Mouse (Mus musculus): Measurements from ENCODE around the gene Ddah1. TPM values are rescaled to one million over a fixed set of nuclear protein-coding genes. Genes with fewer than 3 reads are reported as not detected.
"Not testable (repeated sequence)": the region's sequence is repeated elsewhere in the genome, so short reads cannot be mapped to it uniquely, and the experiment has no call there.

Ddah1 gene
- polyA plus RNA-seq, 1 experiment: 43.7 TPM

DNA sequence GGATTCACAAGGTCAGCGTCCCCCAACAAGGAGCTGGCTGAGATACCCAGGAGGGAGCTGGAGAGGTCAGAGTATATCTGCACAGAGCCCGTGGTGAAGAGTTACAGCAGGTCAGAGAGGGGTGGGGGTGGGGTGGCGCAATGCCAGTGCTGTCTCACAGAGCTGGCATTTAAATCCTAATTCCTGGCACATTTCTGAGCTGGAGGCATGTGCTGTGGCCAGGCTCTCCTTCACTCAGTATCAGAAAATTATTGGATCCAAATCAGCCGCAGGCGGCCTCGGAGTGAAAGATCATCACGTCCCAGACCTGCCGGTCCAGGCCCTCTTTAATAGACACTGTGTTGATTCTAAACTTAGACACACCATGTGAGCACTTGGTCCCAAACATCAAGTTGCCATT lies 141.4 kb downstream of the Ddah1 start:
- H3K27me3 ChIP-seq (ENCODE audit: control insufficient read depth, insufficient read depth, low read length, poor library complexity, severe bottlenecking): no peaks in the 10 kb centered on the region
- no peak overlapping the region for H3K9ac ChIP-seq (ENCODE audit: low read depth, poor library complexity, severe bottlenecking)
- no peak overlapping the region for H3K4me3 ChIP-seq (ENCODE audit: low read depth, low read length)
- TF ChIP-seq CTCF (IDR thresholded peaks at IDR 0.05; ENCODE audit: low read depth, low read length) (no peak), POLR2A (IDR thresholded peaks at IDR 0.05; ENCODE audit: insufficient read depth, low read length) (no peak), EP300 (IDR thresholded peaks at IDR 0.05; ENCODE audit: insufficient read depth, low read depth, low read length) (no peak)
- H3K36me3 ChIP-seq (ENCODE audit: control insufficient read depth, insufficient read depth, low read length, poor library complexity, severe bottlenecking): no peaks in the 10 kb centered on the region
- no peak overlapping the region for H3K27ac ChIP-seq (ENCODE audit: insufficient read depth, low read length)
- H3K9me3 ChIP-seq (replicated peaks; ENCODE audit: control insufficient read depth, insufficient read depth, low read length, poor library complexity, severe bottlenecking): no peaks in the 10 kb centered on the region
- no peaks in the 10 kb centered on the region for H3K4me1 ChIP-seq (ENCODE audit: control insufficient read depth, insufficient read depth, low read length)

DNA sequence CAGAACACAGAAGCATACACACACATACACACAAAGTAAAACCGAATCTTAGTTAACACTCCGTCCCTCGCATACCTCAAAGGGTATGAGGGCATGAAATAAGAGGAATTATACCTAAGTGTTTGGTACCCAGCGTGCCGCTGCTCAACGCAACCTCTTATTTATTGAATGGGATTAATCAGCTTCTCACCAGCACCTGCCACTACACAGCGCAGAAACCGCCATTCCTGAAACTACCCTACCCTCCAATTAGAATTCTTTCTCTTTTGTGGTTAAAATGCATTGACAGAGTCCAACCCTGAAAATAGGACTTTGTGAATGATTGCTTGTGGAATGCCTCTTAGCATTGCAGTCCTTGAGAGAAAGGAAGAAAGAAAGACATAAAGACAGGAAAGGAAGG lies 145.1 kb downstream of the Ddah1 start:
- Histone ChIP-seq H3K9ac (ENCODE audit: low read depth, poor library complexity, severe bottlenecking) (no peak overlapping the region), H3K4me3 (ENCODE audit: low read depth, low read length) (no peak overlapping the region), H3K4me1 (ENCODE audit: control insufficient read depth, insufficient read depth, low read length) (no peaks in the 10 kb centered on the region), H3K9me3 (replicated peaks; ENCODE audit: control insufficient read depth, insufficient read depth, low read length, poor library complexity, severe bottlenecking) (no peaks in the 10 kb centered on the region), H3K27me3 (ENCODE audit: control insufficient read depth, insufficient read depth, low read length, poor library complexity, severe bottlenecking) (no peaks in the 10 kb centered on the region), H3K36me3 (ENCODE audit: control insufficient read depth, insufficient read depth, low read length, poor library complexity, severe bottlenecking) (no peaks in the 10 kb centered on the region), H3K27ac (ENCODE audit: insufficient read depth, low read length) (no peak overlapping the region)
- TF ChIP-seq CTCF (IDR thresholded peaks at IDR 0.05; ENCODE audit: low read depth, low read length): no peak
- TF ChIP-seq EP300 (IDR thresholded peaks at IDR 0.05; ENCODE audit: insufficient read depth, low read depth, low read length): no peak
- TF ChIP-seq POLR2A (IDR thresholded peaks at IDR 0.05; ENCODE audit: insufficient read depth, low read length): no peak

DNA sequence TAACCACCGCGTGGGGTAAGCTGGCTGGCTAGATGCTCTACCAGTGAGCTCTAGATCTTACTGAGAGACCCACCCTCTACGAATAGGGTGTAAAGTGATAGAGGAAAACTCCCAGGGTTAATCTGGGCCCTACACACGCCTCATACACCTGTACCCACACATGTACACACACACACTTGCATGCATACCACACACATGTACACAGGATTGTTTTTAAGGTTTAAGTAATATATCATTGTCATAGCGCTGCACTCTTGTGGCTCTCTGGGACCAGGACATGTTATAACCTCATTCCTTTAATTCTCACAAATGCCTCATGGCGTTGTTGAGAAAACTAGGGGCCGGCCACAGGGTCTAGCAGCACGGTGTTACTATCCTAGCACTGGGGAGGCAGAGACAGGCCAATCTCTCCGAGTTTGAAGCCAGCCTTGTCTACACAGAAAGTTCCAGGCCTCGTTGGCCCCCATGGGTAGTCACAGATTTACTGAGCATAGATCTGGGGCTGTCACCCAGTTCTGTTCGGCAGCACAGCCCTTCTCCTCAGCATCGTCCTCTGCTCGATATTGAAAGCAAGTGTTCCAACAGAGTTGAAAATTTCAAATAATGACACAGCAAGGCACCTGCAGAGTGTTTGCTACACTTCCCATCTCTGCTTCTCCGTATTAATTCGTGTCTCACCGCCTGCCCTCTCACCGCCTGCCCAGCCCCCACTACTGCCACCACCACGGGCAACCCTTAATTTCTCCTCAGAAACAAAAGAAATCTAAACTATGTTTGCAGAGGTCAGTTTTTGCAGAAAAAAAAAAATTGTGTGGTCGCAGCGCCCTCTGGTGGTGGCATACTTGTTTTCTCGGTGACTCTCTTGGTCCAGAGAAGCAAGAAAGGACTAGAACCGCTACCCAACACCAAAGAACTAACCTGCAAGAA lies 146.6 kb downstream of the Ddah1 start:
- no peak overlapping the region for H3K27ac ChIP-seq (ENCODE audit: insufficient read depth, low read length)
- H3K36me3 ChIP-seq (ENCODE audit: control insufficient read depth, insufficient read depth, low read length, poor library complexity, severe bottlenecking): no peaks in the 10 kb centered on the region
- H3K4me1 ChIP-seq (ENCODE audit: control insufficient read depth, insufficient read depth, low read length): no peaks in the 10 kb centered on the region
- no peak overlapping the region for H3K9ac ChIP-seq (ENCODE audit: low read depth, poor library complexity, severe bottlenecking)
- no peaks in the 10 kb centered on the region for H3K9me3 ChIP-seq (replicated peaks; ENCODE audit: control insufficient read depth, insufficient read depth, low read length, poor library complexity, severe bottlenecking)
- no peaks in the 10 kb centered on the region for H3K27me3 ChIP-seq (ENCODE audit: control insufficient read depth, insufficient read depth, low read length, poor library complexity, severe bottlenecking)
- H3K4me3 ChIP-seq (ENCODE audit: low read depth, low read length): no peak overlapping the region
- peak; percentile 46 for TF ChIP-seq CTCF (IDR thresholded peaks at IDR 0.05; ENCODE audit: low read depth, low read length)
- no peak for TF ChIP-seq EP300 (IDR thresholded peaks at IDR 0.05; ENCODE audit: insufficient read depth, low read depth, low read length)
- TF ChIP-seq POLR2A (IDR thresholded peaks at IDR 0.05; ENCODE audit: insufficient read depth, low read length): no peak

DNA sequence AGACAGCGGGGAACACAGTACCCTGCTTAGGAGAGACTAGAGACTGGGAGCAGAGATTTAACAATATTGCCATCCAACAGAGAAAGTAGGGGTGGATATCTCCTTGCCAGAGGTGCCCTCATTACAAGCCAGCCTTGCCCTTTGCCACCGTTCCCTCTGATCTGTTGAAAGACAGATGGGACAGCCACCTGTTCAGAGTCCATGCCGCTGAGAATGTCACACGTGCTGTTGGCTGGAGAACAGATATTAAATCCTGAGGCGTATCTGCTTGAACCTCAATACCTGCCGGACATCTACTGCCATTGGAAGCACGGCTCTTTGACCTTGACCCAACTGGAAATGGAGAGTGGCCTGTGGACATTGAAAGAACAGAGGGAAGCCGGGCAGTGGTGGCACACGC lies 148.1 kb downstream of the Ddah1 start:
- Histone ChIP-seq H3K9ac (ENCODE audit: low read depth, poor library complexity, severe bottlenecking) (no peak overlapping the region), H3K9me3 (replicated peaks; ENCODE audit: control insufficient read depth, insufficient read depth, low read length, poor library complexity, severe bottlenecking) (no peaks in the 10 kb centered on the region), H3K4me3 (ENCODE audit: low read depth, low read length) (no peak overlapping the region), H3K36me3 (ENCODE audit: control insufficient read depth, insufficient read depth, low read length, poor library complexity, severe bottlenecking) (no peaks in the 10 kb centered on the region), H3K27me3 (ENCODE audit: control insufficient read depth, insufficient read depth, low read length, poor library complexity, severe bottlenecking) (no peaks in the 10 kb centered on the region), H3K27ac (ENCODE audit: insufficient read depth, low read length) (no peak overlapping the region), H3K4me1 (ENCODE audit: control insufficient read depth, insufficient read depth, low read length) (no peaks in the 10 kb centered on the region)
- no peak for TF ChIP-seq POLR2A (IDR thresholded peaks at IDR 0.05; ENCODE audit: insufficient read depth, low read length)
- no peak for TF ChIP-seq CTCF (IDR thresholded peaks at IDR 0.05; ENCODE audit: low read depth, low read length)
- TF ChIP-seq EP300 (IDR thresholded peaks at IDR 0.05; ENCODE audit: insufficient read depth, low read depth, low read length): no peak

DNA sequence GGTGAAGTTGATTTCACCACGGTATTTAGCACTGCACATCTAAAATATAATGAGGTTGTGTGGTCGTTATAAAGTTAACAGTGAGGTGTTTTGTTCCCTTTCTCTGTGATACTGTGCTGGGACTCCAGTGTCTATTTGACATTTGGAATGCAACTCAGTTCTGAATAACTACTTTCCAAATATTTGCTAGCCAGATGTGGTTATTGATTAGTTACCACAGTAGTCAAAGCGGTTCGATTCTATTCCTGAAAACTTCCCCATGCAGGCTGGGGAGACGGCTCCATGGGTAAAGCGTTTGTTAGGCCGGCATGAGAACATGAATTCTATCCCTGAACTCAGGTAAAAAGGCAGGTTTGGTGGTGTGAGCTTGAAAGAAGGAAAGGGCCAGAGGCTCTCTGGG lies 154.0 kb downstream of the Ddah1 start:
- no peaks in the 10 kb centered on the region for H3K9me3 ChIP-seq (replicated peaks; ENCODE audit: control insufficient read depth, insufficient read depth, low read length, poor library complexity, severe bottlenecking)
- TF ChIP-seq CTCF (IDR thresholded peaks at IDR 0.05; ENCODE audit: low read depth, low read length): no peak
- no peak overlapping the region for H3K27ac ChIP-seq (ENCODE audit: insufficient read depth, low read length)
- no peak overlapping the region for H3K9ac ChIP-seq (ENCODE audit: low read depth, poor library complexity, severe bottlenecking)
- H3K36me3 ChIP-seq (ENCODE audit: control insufficient read depth, insufficient read depth, low read length, poor library complexity, severe bottlenecking): no peaks in the 10 kb centered on the region
- no peak overlapping the region for H3K4me3 ChIP-seq (ENCODE audit: low read depth, low read length)
- no peaks in the 10 kb centered on the region for H3K27me3 ChIP-seq (ENCODE audit: control insufficient read depth, insufficient read depth, low read length, poor library complexity, severe bottlenecking)
- H3K4me1 ChIP-seq (ENCODE audit: control insufficient read depth, insufficient read depth, low read length): peaks cover 3% of the 10 kb centered on the region

DNA sequence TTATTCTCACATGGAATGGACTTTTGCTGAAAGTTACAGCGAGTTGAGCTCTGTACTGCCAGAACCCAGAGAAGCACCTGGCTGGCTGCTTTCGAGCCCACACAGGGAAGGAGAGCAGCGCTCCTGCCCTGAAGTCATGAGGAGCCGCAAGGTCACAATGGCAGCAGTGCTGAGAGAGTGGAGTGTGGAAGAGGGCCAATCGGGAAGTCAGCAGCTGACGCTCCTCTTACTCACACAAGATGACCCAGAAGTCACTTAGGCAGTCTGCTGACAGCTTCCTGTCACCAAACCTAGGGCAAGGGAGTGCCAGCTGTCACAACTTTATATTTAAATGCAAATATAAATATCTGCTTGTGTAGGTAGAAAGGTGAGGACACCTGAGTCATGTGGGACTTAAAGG lies 154.8 kb downstream of the Ddah1 start:
- TF ChIP-seq CTCF (IDR thresholded peaks at IDR 0.05; ENCODE audit: low read depth, low read length) (no peak), EP300 (IDR thresholded peaks at IDR 0.05; ENCODE audit: insufficient read depth, low read depth, low read length) (no peak), POLR2A (IDR thresholded peaks at IDR 0.05; ENCODE audit: insufficient read depth, low read length) (no peak)
- no peak overlapping the region for H3K4me3 ChIP-seq (ENCODE audit: low read depth, low read length)
- no peaks in the 10 kb centered on the region for H3K36me3 ChIP-seq (ENCODE audit: control insufficient read depth, insufficient read depth, low read length, poor library complexity, severe bottlenecking)
- no peak overlapping the region for H3K9ac ChIP-seq (ENCODE audit: low read depth, poor library complexity, severe bottlenecking)
- H3K4me1 ChIP-seq (ENCODE audit: control insufficient read depth, insufficient read depth, low read length): peaks cover 3% of the 10 kb centered on the region
- H3K27ac ChIP-seq (ENCODE audit: insufficient read depth, low read length): no peak overlapping the region
- no peaks in the 10 kb centered on the region for H3K27me3 ChIP-seq (ENCODE audit: control insufficient read depth, insufficient read depth, low read length, poor library complexity, severe bottlenecking)
- H3K9me3 ChIP-seq (replicated peaks; ENCODE audit: control insufficient read depth, insufficient read depth, low read length, poor library complexity, severe bottlenecking): no peaks in the 10 kb centered on the region; the same call in 1 of the 2 replicates

DNA sequence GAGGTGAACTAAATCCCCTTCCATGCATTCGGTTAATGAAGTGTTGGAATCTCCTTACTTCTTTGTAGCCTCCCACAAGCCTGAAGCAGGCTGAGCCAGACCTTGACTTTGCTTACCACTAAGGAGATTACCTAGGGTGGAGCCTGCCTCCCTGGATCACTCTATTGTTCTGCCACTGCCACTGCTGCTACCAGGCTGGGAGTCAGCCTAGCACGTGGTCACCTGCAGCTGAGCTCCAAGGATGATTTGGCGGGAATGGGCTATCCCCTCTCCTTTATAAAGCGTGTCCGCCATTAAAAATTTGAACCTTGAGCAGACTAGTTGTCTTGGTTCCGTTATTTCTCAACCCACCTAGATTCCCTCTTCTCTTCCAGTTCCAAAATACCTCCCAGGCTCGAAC lies 155.5 kb downstream of the Ddah1 start:
- not testable (repeated sequence) for H3K36me3 ChIP-seq (ENCODE audit: control insufficient read depth, insufficient read depth, low read length, poor library complexity, severe bottlenecking); H3K27me3 ChIP-seq (ENCODE audit: control insufficient read depth, insufficient read depth, low read length, poor library complexity, severe bottlenecking); H3K9ac ChIP-seq (ENCODE audit: low read depth, poor library complexity, severe bottlenecking); H3K4me3 ChIP-seq (ENCODE audit: low read depth, low read length); H3K27ac ChIP-seq (ENCODE audit: insufficient read depth, low read length); H3K4me1 ChIP-seq (ENCODE audit: control insufficient read depth, insufficient read depth, low read length); H3K9me3 ChIP-seq (replicated peaks; ENCODE audit: control insufficient read depth, insufficient read depth, low read length, poor library complexity, severe bottlenecking)

Data from ES-Bruce4 (cell line).